Mouse (Mus musculus): ENCODE data around the gene Stmn1. TPM values are rescaled to one million over a fixed set of nuclear protein-coding genes. Genes with fewer than 3 reads are reported as not detected.

Stmn1 gene
- total and polyA plus RNA-seq, 3 experiments, result 171 to 935 (median 179) TPM

- TF ChIP-seq CTCF (IDR thresholded peaks at IDR 0.05; ENCODE audit: low read depth, low read length) (peak; percentile 84), GATA2 (IDR thresholded peaks at IDR 0.05; ENCODE audit: borderline replicate concordance, low read depth, low read length) (no peak)
- peaks cover 12% of the 10 kb centered on the region for H3K36me3 ChIP-seq (replicated peaks)
- no peak overlapping the region for H3K4me3 ChIP-seq (ENCODE audit: low read depth, low read length)
- H3K9me3 ChIP-seq (replicated peaks), result no peaks in the 10 kb centered on the region
- ATAC-seq (ENCODE audit: extremely low read depth, insufficient number of reproducible peaks, low FRiP score, poor library complexity, severe bottlenecking) (no peak), DNase-seq (ENCODE audit: low spot score) (peak; percentile 41)
- H3K4me1 ChIP-seq (ENCODE audit: insufficient read depth, low read depth, low read length), result peaks cover 15% of the 10 kb centered on the region
- peaks cover 41% of the 10 kb centered on the region for H3K27me3 ChIP-seq (ENCODE audit: insufficient read depth, low read length)
These were observed 12.7 kb downstream of the Stmn1 start for GRCm38 (mm10) chr4:134480864-134481263.

- H3K36me3 ChIP-seq (replicated peaks), result peaks cover 10% of the 10 kb centered on the region
- H3K9me3 ChIP-seq (replicated peaks), result no peaks in the 10 kb centered on the region
- TF ChIP-seq POLR2AphosphoS5 (IDR thresholded peaks at IDR 0.05; ENCODE audit: insufficient replicate concordance, low read depth, low read length), result no peak
- no peak for TF ChIP-seq CTCF (IDR thresholded peaks at IDR 0.05; ENCODE audit: low read depth, low read length)
- TF ChIP-seq TAL1 (conservative IDR thresholded peaks at IDR 0.05; ENCODE audit: low read depth, low read length), result no peak
- no peak for TF ChIP-seq GATA2 (IDR thresholded peaks at IDR 0.05; ENCODE audit: borderline replicate concordance, low read depth, low read length)
- TF ChIP-seq GATA1 (IDR thresholded peaks at IDR 0.05; ENCODE audit: borderline replicate concordance, low read length), result no peak
- H3K27me3 ChIP-seq (ENCODE audit: insufficient read depth, low read length), result peaks cover 42% of the 10 kb centered on the region
- ATAC-seq (ENCODE audit: extremely low read depth, insufficient number of reproducible peaks, low FRiP score, poor library complexity, severe bottlenecking) (no peak), DNase-seq (ENCODE audit: low spot score) (no peak)
- H3K4me3 ChIP-seq (ENCODE audit: low read depth, low read length), result no peak overlapping the region
- H3K4me1 ChIP-seq (ENCODE audit: insufficient read depth, low read depth, low read length), result peaks cover 15% of the 10 kb centered on the region
These were observed 13.2 kb downstream of the Stmn1 start for GRCm38 (mm10) chr4:134481270-134481669.

GRCm38 (mm10) chr4:134482442-134482841, 14.3 kb downstream of the Stmn1 start:
- H3K27me3 ChIP-seq (ENCODE audit: insufficient read depth, low read length), result peaks cover 45% of the 10 kb centered on the region
- no peaks in the 10 kb centered on the region for H3K9me3 ChIP-seq (replicated peaks)
- no peaks in the 10 kb centered on the region for H3K36me3 ChIP-seq (replicated peaks)
- no peak overlapping the region for H3K4me3 ChIP-seq (ENCODE audit: low read depth, low read length)
- ATAC-seq (ENCODE audit: extremely low read depth, insufficient number of reproducible peaks, low FRiP score, poor library complexity, severe bottlenecking), result no peak
- no peak for DNase-seq (ENCODE audit: low spot score)
- peaks cover 12% of the 10 kb centered on the region for H3K4me1 ChIP-seq (ENCODE audit: insufficient read depth, low read depth, low read length)
- TF ChIP-seq POLR2AphosphoS5 (IDR thresholded peaks at IDR 0.05; ENCODE audit: insufficient replicate concordance, low read depth, low read length) (no peak), CTCF (IDR thresholded peaks at IDR 0.05; ENCODE audit: low read depth, low read length) (no peak)

- H3K27me3 ChIP-seq (ENCODE audit: insufficient read depth, low read length), result peaks cover 52% of the 10 kb centered on the region
- DNase-seq (ENCODE audit: low spot score) (no peak), ATAC-seq (ENCODE audit: extremely low read depth, insufficient number of reproducible peaks, low FRiP score, poor library complexity, severe bottlenecking) (no peak)
- peaks cover 11% of the 10 kb centered on the region for H3K4me1 ChIP-seq (ENCODE audit: insufficient read depth, low read depth, low read length)
- H3K9me3 ChIP-seq (replicated peaks), result no peaks in the 10 kb centered on the region
- H3K4me3 ChIP-seq (ENCODE audit: low read depth, low read length), result no peak overlapping the region
- no peaks in the 10 kb centered on the region for H3K36me3 ChIP-seq (replicated peaks)
- no peak for TF ChIP-seq CTCF (IDR thresholded peaks at IDR 0.05; ENCODE audit: low read depth, low read length)
- TF ChIP-seq POLR2AphosphoS5 (IDR thresholded peaks at IDR 0.05; ENCODE audit: insufficient replicate concordance, low read depth, low read length), result no peak
- no peak for TF ChIP-seq GATA2 (IDR thresholded peaks at IDR 0.05; ENCODE audit: borderline replicate concordance, low read depth, low read length)
- TF ChIP-seq TAL1 (conservative IDR thresholded peaks at IDR 0.05; ENCODE audit: low read depth, low read length), result no peak
- TF ChIP-seq GATA1 (IDR thresholded peaks at IDR 0.05; ENCODE audit: borderline replicate concordance, low read length), result no peak
These were observed 15.1 kb downstream of the Stmn1 start for GRCm38 (mm10) chr4:134483078-134483688.

- DNase-seq (ENCODE audit: low spot score), result no peak
- Histone ChIP-seq H3K27me3 (ENCODE audit: insufficient read depth, low read length) (peaks cover 54% of the 10 kb centered on the region), H3K4me1 (ENCODE audit: insufficient read depth, low read depth, low read length) (peaks cover 8% of the 10 kb centered on the region), H3K4me3 (ENCODE audit: low read depth, low read length) (no peak overlapping the region), H3K36me3 (replicated peaks) (no peaks in the 10 kb centered on the region), H3K9me3 (replicated peaks) (no peaks in the 10 kb centered on the region)
- TF ChIP-seq POLR2AphosphoS5 (IDR thresholded peaks at IDR 0.05; ENCODE audit: insufficient replicate concordance, low read depth, low read length) (no peak), GATA1 (IDR thresholded peaks at IDR 0.05; ENCODE audit: borderline replicate concordance, low read length) (no peak), CTCF (IDR thresholded peaks at IDR 0.05; ENCODE audit: low read depth, low read length) (no peak), GATA2 (IDR thresholded peaks at IDR 0.05; ENCODE audit: borderline replicate concordance, low read depth, low read length) (no peak), TAL1 (conservative IDR thresholded peaks at IDR 0.05; ENCODE audit: low read depth, low read length) (no peak)
- ATAC-seq (ENCODE audit: extremely low read depth, insufficient number of reproducible peaks, low FRiP score, poor library complexity, severe bottlenecking), result no peak
These were observed 15.6 kb downstream of the Stmn1 start for GRCm38 (mm10) chr4:134483696-134484095.

- no peak overlapping the region for H3K4me3 ChIP-seq (ENCODE audit: low read depth, low read length)
- no peak for TF ChIP-seq POLR2AphosphoS5 (IDR thresholded peaks at IDR 0.05; ENCODE audit: insufficient replicate concordance, low read depth, low read length)
- no peak for TF ChIP-seq CTCF (IDR thresholded peaks at IDR 0.05; ENCODE audit: low read depth, low read length)
- no peak for TF ChIP-seq TAL1 (conservative IDR thresholded peaks at IDR 0.05; ENCODE audit: low read depth, low read length)
- no peak for TF ChIP-seq GATA1 (IDR thresholded peaks at IDR 0.05; ENCODE audit: borderline replicate concordance, low read length)
- no peak for TF ChIP-seq GATA2 (IDR thresholded peaks at IDR 0.05; ENCODE audit: borderline replicate concordance, low read depth, low read length)
- peaks cover 8% of the 10 kb centered on the region for H3K4me1 ChIP-seq (ENCODE audit: insufficient read depth, low read depth, low read length)
- H3K36me3 ChIP-seq (replicated peaks), result no peaks in the 10 kb centered on the region
- DNase-seq (ENCODE audit: low spot score) (no peak), ATAC-seq (ENCODE audit: extremely low read depth, insufficient number of reproducible peaks, low FRiP score, poor library complexity, severe bottlenecking) (no peak)
- no peaks in the 10 kb centered on the region for H3K9me3 ChIP-seq (replicated peaks)
- H3K27me3 ChIP-seq (ENCODE audit: insufficient read depth, low read length), result peaks cover 54% of the 10 kb centered on the region
These were observed 16.1 kb downstream of the Stmn1 start for GRCm38 (mm10) chr4:134484231-134484630.
